Mouse (Mus musculus): ENCODE data around the gene Amigo3.

Gene Amigo3

DNA sequence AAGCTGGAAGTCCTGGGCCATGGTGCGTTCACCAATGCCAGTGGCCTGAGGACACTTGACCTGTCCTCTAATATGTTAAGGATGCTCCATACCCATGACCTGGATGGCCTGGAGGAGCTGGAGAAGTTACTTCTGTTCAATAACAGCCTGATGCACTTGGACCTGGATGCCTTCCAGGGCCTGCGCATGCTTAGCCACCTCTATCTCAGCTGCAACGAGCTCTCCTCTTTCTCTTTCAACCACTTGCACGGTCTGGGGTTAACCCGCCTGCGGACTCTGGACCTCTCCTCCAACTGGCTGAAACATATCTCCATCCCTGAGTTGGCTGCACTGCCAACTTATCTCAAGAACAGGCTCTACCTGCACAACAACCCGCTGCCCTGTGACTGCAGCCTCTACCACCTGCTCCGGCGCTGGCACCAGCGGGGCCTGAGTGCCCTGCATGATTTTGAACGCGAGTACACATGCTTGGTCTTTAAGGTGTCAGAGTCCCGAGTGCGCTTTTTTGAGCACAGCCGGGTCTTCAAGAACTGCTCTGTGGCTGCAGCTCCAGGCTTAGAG is 786 bp downstream of the Amigo3 start:
- peak; percentile 54 for DNase-seq

- no peak for DNase-seq
Measured at GRCm38 (mm10) chr9:108054331-108055040, 1.5 kb downstream of the Amigo3 start.

DNA sequence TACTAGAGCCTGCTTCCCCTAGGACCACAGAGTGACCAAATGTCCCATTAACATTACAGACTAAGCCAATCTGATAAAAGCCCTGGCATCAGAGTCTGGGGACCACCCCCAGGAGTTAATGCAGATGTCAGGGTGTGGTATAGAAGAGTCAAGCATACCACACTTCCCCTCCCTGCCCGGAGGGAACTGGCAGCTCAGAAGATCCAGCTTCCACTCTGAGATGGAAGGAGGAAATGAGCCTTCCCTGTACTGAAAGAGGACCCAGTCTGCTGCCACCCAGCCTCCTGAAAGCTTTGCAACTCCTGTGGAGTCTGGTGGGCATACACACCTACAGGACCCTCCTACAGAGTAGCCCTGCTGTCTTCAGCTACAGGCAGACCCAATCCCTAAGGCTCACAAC is 2.1 kb downstream of the Amigo3 start:
- DNase-seq = no peak

GRCm38 (mm10) chr9:108055661-108056237 is 2.8 kb downstream of the Amigo3 start:
- DNase-seq = no peak

- no peak for DNase-seq
Measured at GRCm38 (mm10) chr9:108056361-108057261, 3.7 kb downstream of the Amigo3 start.

- DNase-seq = no peak
Measured at GRCm38 (mm10) chr9:108057262-108057562, 4.3 kb downstream of the Amigo3 start.

GRCm38 (mm10) chr9:108058291-108058690 is 5.3 kb downstream of the Amigo3 start:
- DNase-seq = no peak

GRCm38 (mm10) chr9:108062142-108062541 is 9.2 kb downstream of the Amigo3 start:
- DNase-seq = peak; percentile 30

DNA sequence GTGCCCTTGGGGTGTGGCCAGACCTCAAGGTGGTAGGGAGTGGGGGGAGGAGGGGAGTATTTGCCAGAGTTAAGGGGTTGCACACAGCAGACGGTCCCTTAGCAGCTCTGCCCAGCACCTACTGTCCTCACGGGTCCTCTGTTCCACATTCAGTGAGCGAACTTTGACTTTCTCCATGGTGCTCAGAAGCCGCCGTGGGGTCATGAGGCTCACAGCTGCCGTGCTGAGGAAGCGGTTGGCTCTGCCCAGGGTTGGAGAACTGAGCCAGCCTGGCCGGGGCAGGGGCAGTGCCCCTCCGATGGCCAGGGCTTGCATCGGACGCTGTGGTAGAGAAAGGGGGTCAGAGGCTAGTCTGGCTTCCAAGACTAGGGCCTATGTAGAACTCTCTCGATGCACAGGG is 10.4 kb downstream of the Amigo3 start:
- DNase-seq = no peak

DNA sequence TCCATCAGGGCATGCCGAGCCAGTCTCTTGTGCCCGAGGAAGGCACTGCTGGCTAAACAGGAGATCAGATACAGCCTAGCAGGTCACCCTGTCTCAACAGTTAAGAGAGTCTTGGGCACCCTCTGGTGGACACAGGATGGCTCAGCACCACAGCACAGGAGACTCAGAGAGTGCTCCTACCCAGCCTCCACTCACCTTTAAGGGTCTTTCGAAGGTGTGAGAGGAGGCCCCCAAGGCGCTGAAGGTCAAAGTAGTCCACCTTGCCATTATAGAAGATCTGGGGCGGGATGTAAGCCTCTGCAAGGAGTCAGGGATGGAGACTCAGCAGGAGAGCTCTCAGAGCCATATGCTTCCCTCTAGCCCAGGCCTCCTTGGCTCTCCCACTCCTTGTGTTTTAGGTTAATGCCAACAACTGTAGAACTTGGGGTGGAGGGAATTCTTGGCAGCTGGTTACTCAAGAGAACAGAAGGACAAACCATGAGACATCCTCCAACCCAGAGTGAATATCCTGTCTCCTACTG is 12.6 kb downstream of the Amigo3 start:
- DNase-seq = peak; percentile 91

- no peak for DNase-seq
Measured at GRCm38 (mm10) chr9:108067199-108067598, 14.2 kb downstream of the Amigo3 start.

DNA sequence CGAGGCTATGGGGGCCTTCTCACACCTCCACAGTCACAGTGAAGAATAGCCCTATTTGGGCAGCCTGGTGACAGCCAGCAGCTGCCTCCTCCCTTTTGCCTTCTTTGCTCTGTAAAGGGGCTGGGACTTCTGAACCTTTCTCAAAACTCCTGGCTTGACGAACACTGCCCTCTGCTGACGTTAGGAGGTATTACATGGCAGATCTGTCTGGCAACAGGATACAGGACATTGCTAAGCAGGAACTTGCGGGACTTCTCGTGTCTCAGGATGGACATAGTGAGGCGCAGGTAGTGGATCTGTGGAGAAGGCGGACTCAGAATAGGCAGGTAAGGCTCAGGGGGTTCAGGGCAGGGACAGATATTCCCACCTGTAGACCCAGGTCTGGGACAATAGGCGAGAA is 14.9 kb downstream of the Amigo3 start:
- peak; percentile 96 for DNase-seq

GRCm38 (mm10) chr9:108069007-108069406 is 16.0 kb downstream of the Amigo3 start:
- no peak for DNase-seq

DNA sequence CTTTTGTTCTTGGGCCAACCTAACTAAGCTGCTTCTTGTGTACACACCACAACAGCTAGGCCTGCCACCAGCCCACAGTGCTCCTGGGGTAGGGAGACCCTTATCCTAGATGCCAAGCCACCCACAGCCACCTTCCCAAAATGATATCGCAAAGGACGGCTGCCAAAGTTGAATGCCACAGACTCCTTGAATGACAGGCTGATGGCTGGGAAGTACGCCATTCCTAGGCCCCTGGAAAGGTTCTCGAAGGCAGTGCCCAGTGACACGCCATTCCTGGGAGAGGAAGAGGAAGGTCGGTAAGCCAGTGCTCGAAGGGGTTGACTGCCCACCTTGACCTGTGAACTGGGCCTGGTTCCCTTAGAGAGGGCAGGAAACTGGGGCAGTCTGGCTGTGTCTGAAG is 16.6 kb downstream of the Amigo3 start:
- DNase-seq = no peak

GRCm38 (mm10) chr9:108071801-108072200 is 18.8 kb downstream of the Amigo3 start:
- DNase-seq = peak; percentile 48

- peak; percentile 78 for DNase-seq
Measured at GRCm38 (mm10) chr9:108072481-108072924, 19.5 kb downstream of the Amigo3 start.

DNA sequence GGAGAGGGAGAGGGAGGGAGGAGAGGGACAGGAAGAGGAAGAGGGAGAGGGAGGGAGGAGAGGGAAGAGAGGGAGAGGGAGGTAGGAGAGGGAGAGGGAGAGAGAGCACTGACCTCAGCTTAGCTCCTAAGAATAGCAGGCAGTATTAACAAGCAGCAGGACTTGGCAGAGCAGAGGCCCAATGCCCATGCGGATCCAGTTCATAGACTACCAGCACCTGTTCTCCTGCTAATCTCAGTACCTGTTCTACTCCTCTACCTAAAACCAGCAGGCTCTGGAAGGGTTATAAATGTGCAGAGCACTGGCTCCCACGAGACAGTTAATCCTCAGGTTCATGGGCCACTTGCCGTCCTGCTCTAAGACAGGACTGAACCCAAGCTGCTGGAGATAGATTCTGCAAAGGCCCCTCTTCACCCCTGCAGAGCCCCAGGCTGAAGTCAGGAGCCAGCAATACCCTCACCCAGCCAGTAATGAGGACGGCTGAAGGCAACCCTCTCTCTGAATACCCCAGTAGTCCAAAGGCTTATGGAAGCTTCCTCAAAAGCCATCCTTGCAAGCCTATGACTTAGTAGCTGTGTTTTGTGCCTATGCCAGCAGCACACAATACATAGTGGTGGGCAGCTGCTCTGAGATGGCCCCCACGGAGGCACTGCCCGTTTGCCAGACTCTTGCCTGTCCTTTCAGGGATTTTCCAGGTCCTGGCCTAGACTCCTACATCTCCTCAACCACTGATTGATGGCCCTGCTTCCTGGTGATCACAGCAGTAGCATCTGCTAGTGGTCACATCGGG is 20.4 kb downstream of the Amigo3 start:
- DNase-seq = peak; percentile 96

DNA sequence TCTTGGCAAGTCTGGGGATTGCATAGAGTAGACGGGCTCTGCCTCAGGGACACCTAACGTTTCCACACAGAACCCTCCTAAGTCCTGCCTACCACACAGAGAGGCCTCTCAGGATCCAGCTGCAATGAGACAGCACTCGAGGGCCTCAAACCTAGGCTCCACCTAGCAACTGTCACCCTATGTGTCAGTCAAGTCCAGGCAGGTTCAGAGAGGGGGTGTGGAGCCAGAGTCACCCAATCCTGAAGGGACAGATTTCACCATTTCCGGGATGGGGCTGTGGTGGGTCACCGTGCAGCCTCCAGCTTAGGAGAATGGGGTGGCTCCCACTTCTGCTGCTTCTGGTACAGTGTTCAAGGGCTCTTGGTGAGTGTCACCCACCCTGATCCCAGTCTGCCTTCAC is 27.2 kb downstream of the Amigo3 start, which contains the start of gene Mst1:
Mst1 (plus strand) TSS at position 269 of the 400 bp plus-strand sequence.
- DNase-seq = no peak

DNA sequence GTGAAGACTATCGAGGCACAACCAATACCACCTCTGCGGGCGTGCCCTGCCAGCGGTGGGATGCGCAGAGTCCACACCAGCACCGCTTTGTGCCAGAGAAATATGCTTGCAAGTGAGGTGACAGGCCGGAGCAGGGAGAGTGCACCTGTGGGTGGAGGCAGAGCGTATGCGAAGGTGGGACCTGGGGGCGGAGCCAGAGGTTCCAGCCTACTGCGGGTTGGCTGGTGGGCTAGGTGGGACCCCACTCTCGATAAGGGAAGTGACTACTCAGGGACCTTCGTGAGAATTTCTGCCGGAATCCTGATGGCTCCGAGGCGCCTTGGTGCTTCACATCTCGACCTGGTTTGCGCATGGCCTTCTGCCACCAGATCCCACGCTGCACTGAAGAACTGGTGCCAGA is 29.6 kb downstream of the Amigo3 start:
- DNase-seq = no peak

GRCm38 (mm10) chr9:108082988-108083431 is 30.1 kb downstream of the Amigo3 start, which contains the start of gene Rnf123:
Rnf123 (minus strand) TSS chr9:108083346.
- no peak for DNase-seq

GRCm38 (mm10) chr9:108083561-108083960 is 30.6 kb downstream of the Amigo3 start:
- DNase-seq = no peak

DNA sequence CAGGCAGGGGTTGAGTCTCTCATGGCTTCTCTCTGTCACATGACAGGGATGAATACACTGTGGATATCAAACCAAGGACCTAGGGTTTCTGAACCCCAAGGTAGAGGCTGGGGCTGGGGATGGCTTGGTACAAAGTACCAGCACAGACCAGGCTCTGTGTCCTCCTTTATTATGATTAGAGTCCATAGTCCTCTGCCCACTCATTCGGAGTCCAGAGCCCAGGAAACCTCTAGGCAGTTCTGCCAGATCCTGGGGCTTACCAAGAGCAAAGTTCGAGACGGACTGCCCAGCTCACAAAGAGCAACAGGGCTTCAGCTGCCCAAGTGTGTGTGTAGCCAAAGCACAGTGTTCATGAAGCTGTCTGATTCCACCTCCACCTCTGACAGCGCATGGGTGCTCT is 32.3 kb downstream of the Amigo3 start:
- DNase-seq = no peak

Data from cerebellum, adult 9-10 months (tissue).